Mouse (Mus musculus): ENCODE results near the gene Hnrnph3. TPM values are rescaled to one million over a fixed set of nuclear protein-coding genes. Genes with fewer than 3 reads are reported as not detected.

Hnrnph3 gene
- polyA plus RNA-seq (2012; rRNA removed) = 4.2 and 5.1 TPM in 2 replicates

GRCm38 (mm10) chr10:63023749-63024579 lies at the start of gene Hnrnph3, which contains the start of gene Pbld2:
TSS of gene Hnrnph3 (minus strand) at chr10:63024217.
TSS of gene Pbld2 (plus strand) at chr10:63024315.

DNA sequence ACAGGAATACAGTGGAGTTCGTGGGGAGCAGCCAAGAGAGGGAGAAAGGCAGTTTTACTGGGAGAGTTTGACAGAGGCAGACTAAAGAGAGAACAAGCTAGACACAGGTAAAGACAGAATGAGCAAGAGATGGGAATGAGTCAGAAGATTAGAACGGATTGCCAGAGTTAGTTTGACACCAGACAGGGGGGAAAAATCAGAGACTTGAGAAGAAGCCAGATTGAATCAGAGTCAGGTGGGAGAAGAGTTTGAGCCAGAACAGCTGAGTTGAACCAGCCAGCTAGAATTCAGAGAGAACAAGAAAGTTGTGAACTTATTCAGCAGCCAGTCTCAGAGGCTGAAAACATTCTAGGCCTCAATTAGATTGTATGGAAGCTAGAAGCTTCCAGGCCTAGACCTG lies 35.8 kb upstream of the Hnrnph3 start, which contains the start of gene Pbld1:
Pbld1 (plus strand) TSS at position 301 of the 400 bp plus-strand sequence.

DNA sequence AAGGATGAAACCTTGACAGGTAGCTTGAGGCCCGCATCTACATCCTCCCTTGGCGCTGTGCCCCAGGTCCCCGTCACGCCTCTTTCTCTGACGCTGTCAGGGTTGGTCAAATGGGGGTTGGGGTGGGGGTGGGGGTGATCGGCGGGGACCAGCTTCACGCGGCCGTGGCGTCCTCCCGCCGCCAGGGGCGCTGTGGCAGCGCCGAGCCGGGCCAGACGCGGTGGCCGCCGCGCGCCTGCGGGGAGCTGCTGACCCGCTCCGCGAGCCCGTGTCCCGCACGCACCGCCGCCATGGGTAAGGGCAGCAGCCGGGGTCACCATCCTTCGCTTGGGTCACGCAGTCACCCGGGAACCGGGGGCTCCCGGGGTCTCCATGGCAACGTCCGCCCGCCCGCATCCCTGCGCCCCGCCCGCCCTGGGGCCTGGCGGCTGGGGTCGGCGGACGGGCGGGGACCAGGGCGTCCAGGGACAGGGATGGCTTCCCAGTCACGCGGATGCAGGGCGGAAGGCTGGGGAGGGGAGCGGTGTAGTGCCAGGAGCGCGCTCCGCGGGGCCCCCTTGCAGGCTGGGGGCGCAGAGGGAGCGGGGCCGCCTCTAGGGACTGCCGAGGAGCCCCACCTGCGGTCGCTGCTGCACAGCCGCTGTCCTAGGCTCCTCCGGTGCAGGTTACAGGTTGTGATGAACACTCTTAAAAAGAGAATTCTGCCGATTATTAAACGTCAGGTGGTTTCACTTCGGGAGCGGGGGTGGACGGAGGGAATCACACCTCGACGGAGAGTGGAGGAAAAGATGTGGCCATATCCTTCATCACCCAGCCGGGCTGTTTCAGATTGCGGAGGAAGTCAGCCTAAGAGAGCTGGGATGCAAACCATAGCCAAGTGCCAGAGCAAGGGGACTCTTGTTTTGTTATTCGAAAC lies 43.7 kb downstream of the Hnrnph3 start, which contains the start of gene Rufy2:
Rufy2 (plus strand) TSS at position 185 of the 916 bp plus-strand sequence.

Other genes with a start within 250 kb of the Hnrnph3 start
- gene Ccar1, start 231.9 kb downstream of the Hnrnph3 start, polyA plus RNA-seq (2012; rRNA removed) = 47.2 and 50.3 TPM in 2 replicates
- gene Tet1, start 115.2 kb downstream of the Hnrnph3 start, polyA plus RNA-seq (2012; rRNA removed) = 0.21 and 0.66 TPM in 2 replicates
- gene Slc25a16, start 103.6 kb downstream of the Hnrnph3 start, polyA plus RNA-seq (2012; rRNA removed) = 36.0 and 63.4 TPM in 2 replicates
- gene Dna2, start 77.2 kb downstream of the Hnrnph3 start, polyA plus RNA-seq (2012; rRNA removed) = 2.8 and 3.1 TPM in 2 replicates
- gene Rufy2, start 44.0 kb downstream of the Hnrnph3 start, polyA plus RNA-seq (2012; rRNA removed) = 1.6 and 2.1 TPM in 2 replicates
- gene Pbld2, start 98 bp upstream of the Hnrnph3 start, polyA plus RNA-seq (2012; rRNA removed) = 9.1 and 9.5 TPM in 2 replicates
- gene Pbld1, start 35.9 kb upstream of the Hnrnph3 start, polyA plus RNA-seq (2012; rRNA removed) = 3.2 and 3.5 TPM in 2 replicates
- 0.17 and 0.21 TPM in 2 replicates for gene Atoh7, start 75.4 kb upstream of the Hnrnph3 start, polyA plus RNA-seq (2012; rRNA removed)
- gene Mypn, start 179.7 kb upstream of the Hnrnph3 start, polyA plus RNA-seq (2012; rRNA removed) = 0.13 and 0.14 TPM in 2 replicates
- 10.5 and 11.1 TPM in 2 replicates for gene Herc4, start 219.6 kb upstream of the Hnrnph3 start, polyA plus RNA-seq (2012; rRNA removed)

Measured in colon, adult 2 months (tissue).